Mouse (Mus musculus) heart, embryonic 14.5 days (tissue): ENCODE measurements at regions not wholly inside any gene's neighbourhood (a gene's known extent, or its start where the extent isn't known, plus 50 kb on each side); places are given as distances from the start of the nearest gene placed in this dataset.

ENCODE experiments used
- ATAC-seq: fragments of 200-750 bp; cut with Nextera tagmentation; 2 replicates; pipeline ENCODE4 v1.8.0; 2017; ENCODE audit warnings: low read depth, moderate TSS enrichment; ENCODE audit not compliant: insufficient number of reproducible peaks, insufficient read depth, low FRiP score
- H3K27ac ChIP-seq, 2 experiments: fragments of 200-500 bp in 1 of 2; fragments of 300-500 bp in 1 of 2; sonication (generic) in 1 of 2; replicated peaks in 1 of 2; 2 replicates each; pipeline ENCODE4 v1.5.1; 2012 to 2014; ENCODE audit warnings: low read depth in 2 of 2, low read length in 2 of 2, control low read depth in 1 of 2, mild to moderate bottlenecking in 1 of 2, mixed read lengths in 1 of 2; ENCODE audit not compliant: control insufficient read depth in 1 of 2, insufficient read depth in 1 of 2
- H3K27me3 ChIP-seq: fragments of 300-500 bp; sonication (generic); 2 replicates; pipeline ENCODE4 v1.6.1; 2014; ENCODE audit warnings: mild to moderate bottlenecking, low read length, control low read depth; ENCODE audit not compliant: control insufficient read depth, insufficient read depth
- H3K36me3 ChIP-seq: fragments of 300-500 bp; sonication (generic); 2 replicates; pipeline ENCODE4 v1.6.1; 2014; ENCODE audit warnings: mild to moderate bottlenecking, control low read depth, low read length, mixed read lengths; ENCODE audit not compliant: control insufficient read depth, insufficient read depth
- H3K4me1 ChIP-seq, 2 experiments: fragments of 200-500 bp in 1 of 2; fragments of 300-500 bp in 1 of 2; sonication (generic) in 1 of 2; 2 replicates each; pipeline ENCODE4 v1.6.1; 2012 to 2014; ENCODE audit warnings: low read length in 2 of 2, control low read depth in 1 of 2, mixed read lengths in 1 of 2; ENCODE audit not compliant: control insufficient read depth in 2 of 2, insufficient read depth in 2 of 2
- H3K4me2 ChIP-seq: fragments of 300-500 bp; sonication (generic); 2 replicates; pipeline ENCODE4 v1.6.1; 2014; ENCODE audit warnings: mild to moderate bottlenecking, low read length
- H3K4me3 ChIP-seq, 2 experiments: fragments of 200-500 bp in 1 of 2; fragments of 300-500 bp in 1 of 2; sonication (generic) in 1 of 2; 2 replicates each; pipeline ENCODE4 v1.5.1; 2012 to 2014; ENCODE audit warnings: low read length in 2 of 2, mild to moderate bottlenecking in 2 of 2, control low read depth in 1 of 2, low read depth in 1 of 2, moderate library complexity in 1 of 2; ENCODE audit not compliant: control insufficient read depth in 1 of 2, insufficient read depth in 1 of 2
- H3K9ac ChIP-seq: fragments of 300-500 bp; sonication (generic); 2 replicates; pipeline ENCODE4 v1.6.1; 2014; ENCODE audit warnings: mild to moderate bottlenecking, low read length
- H3K9me3 ChIP-seq: fragments of 300-500 bp; sonication (generic); 2 replicates; pipeline ENCODE4 v1.6.1; 2016; ENCODE audit warnings: low read length, control low read depth; ENCODE audit not compliant: control insufficient read depth
- WGBS: fragments of 180-500 bp; shearing (Covaris S2); extraction: QIAGEN DNeasy Blood & Tissue Kit; methylation state at CpG from one replicate; pipeline ENCODE4 v1.1.7; 2014; 5-methylcytosine and 5-hydroxymethylcytosine counted together

- no peaks in the 10 kb centered on the region for H3K4me1 ChIP-seq
Measured at GRCm38 (mm10) chrX:23499320-23499719, 134.4 kb upstream of the Klhl13 start.

GRCm38 (mm10) chrX:23495199-23495598 is 130.3 kb upstream of the Klhl13 start:
- no peak for ATAC-seq
- Histone ChIP-seq H3K4me2 (no peak overlapping the region), H3K9me3 (no peaks in the 10 kb centered on the region), H3K36me3 (no peaks in the 10 kb centered on the region), H3K27me3 (no peaks in the 10 kb centered on the region), H3K4me3 (no peak overlapping the region), H3K4me1 (no peaks in the 10 kb centered on the region), H3K27ac (no peak overlapping the region), H3K9ac (no peak overlapping the region)
- WGBS: 21% methylated on average over 1 of the region's 1 CpGs

More at GRCm38 (mm10) chrX:23499320-23499719, 134.4 kb upstream of the Klhl13 start:
- Histone ChIP-seq H3K36me3 (no peaks in the 10 kb centered on the region), H3K27me3 (no peaks in the 10 kb centered on the region), H3K27ac (no peak overlapping the region), H3K9ac (no peak overlapping the region), H3K4me2 (no peak overlapping the region), H3K9me3 (no peaks in the 10 kb centered on the region), H3K4me3 (no peak overlapping the region)
- no peak for ATAC-seq
- WGBS: 46% methylated on average over 2 of the region's 2 CpGs

GRCm38 (mm10) chrX:23476868-23477267 is 112.0 kb upstream of the Klhl13 start:
- WGBS: 39% methylated on average over 1 of the region's 1 CpGs
- H3K36me3 ChIP-seq: no peaks in the 10 kb centered on the region
- no peaks in the 10 kb centered on the region for H3K9me3 ChIP-seq
- H3K4me2 ChIP-seq: no peak overlapping the region
- H3K9ac ChIP-seq: no peak overlapping the region
- H3K27me3 ChIP-seq: no peaks in the 10 kb centered on the region
- no peak for ATAC-seq
- H3K27ac ChIP-seq: no peak overlapping the region
- H3K4me3 ChIP-seq: no peak overlapping the region
- H3K4me1 ChIP-seq: no peaks in the 10 kb centered on the region

- Histone ChIP-seq H3K4me3 (no peak overlapping the region), H3K9ac (no peak overlapping the region), H3K4me2 (no peak overlapping the region), H3K4me1 (no peaks in the 10 kb centered on the region), H3K36me3 (no peaks in the 10 kb centered on the region), H3K27me3 (no peaks in the 10 kb centered on the region), H3K9me3 (no peaks in the 10 kb centered on the region), H3K27ac (no peak overlapping the region)
- no peak for ATAC-seq
Measured at GRCm38 (mm10) chrX:23466031-23466430, 101.1 kb upstream of the Klhl13 start.

- H3K9ac ChIP-seq: no peak overlapping the region
- no peaks in the 10 kb centered on the region for H3K36me3 ChIP-seq
- 56% methylated on average over 3 of the region's 3 CpGs for WGBS
- H3K27me3 ChIP-seq: no peaks in the 10 kb centered on the region
- no peak for ATAC-seq
- no peak overlapping the region for H3K27ac ChIP-seq
- H3K4me2 ChIP-seq: no peak overlapping the region
- H3K4me3 ChIP-seq: no peak overlapping the region
- no peaks in the 10 kb centered on the region for H3K9me3 ChIP-seq
- no peaks in the 10 kb centered on the region for H3K4me1 ChIP-seq
Measured at GRCm38 (mm10) chrX:23453616-23454015, 88.7 kb upstream of the Klhl13 start.

GRCm38 (mm10) chrX:23422746-23423145 is 57.9 kb upstream of the Klhl13 start:
- Histone ChIP-seq H3K27ac (0 out of 4 replicates have a peak overlapping the region, but pooled peaks of 1 of the 2 experiments have one; percentile 14), H3K9ac (no peak overlapping the region), H3K27me3 (no peaks in the 10 kb centered on the region), H3K4me1 (no peaks in the 10 kb centered on the region), H3K36me3 (no peaks in the 10 kb centered on the region), H3K4me2 (no peak overlapping the region), H3K9me3 (no peaks in the 10 kb centered on the region), H3K4me3 (no peak overlapping the region)
- WGBS: 72% methylated on average over 1 of the region's 1 CpGs
- ATAC-seq: no peak

GRCm38 (mm10) chrX:23417525-23417924 is 52.6 kb upstream of the Klhl13 start:
- Histone ChIP-seq H3K4me2 (no peak overlapping the region), H3K9ac (no peak overlapping the region), H3K9me3 (no peaks in the 10 kb centered on the region), H3K36me3 (no peaks in the 10 kb centered on the region), H3K4me3 (no peak overlapping the region), H3K27me3 (no peaks in the 10 kb centered on the region), H3K4me1 (no peaks in the 10 kb centered on the region), H3K27ac (no peak overlapping the region)
- no peak for ATAC-seq
- 72% methylated on average over 1 of the region's 1 CpGs for WGBS
